Mouse (Mus musculus) bone marrow, adult 2 months (tissue): ENCODE results near the gene Magi2.

ENCODE experiments used
- CTCF ChIP-seq: fragments of 200-500 bp; IDR thresholded peaks from 2 replicates; pipeline ENCODE4 v1.5.1; 2011; ENCODE audit warnings: low read length, control low read depth; ENCODE audit not compliant: control insufficient read depth, insufficient read depth
- POLR2A ChIP-seq: fragments of 200-500 bp; IDR thresholded peaks from 2 replicates; pipeline ENCODE4 v1.6.1; 2011; ENCODE audit warnings: low read depth, mild to moderate bottlenecking, control low read depth, low read length, borderline replicate concordance; ENCODE audit not compliant: control insufficient read depth

- TF ChIP-seq POLR2A (no peak), CTCF (no peak)
Observed at GRCm38 (mm10) chr5:19637789-19638188, 411.0 kb downstream of the Magi2 start.
